Comparison of ENCODE assay signal across 13 mouse cellular contexts in genomic region chr3:27272926-27273745, GRCm38 (mm10). TPM values are rescaled to one million over a fixed set of nuclear protein-coding genes. Genes with fewer than 3 reads are reported as not detected.
DNase-seq lines count a peak whose midpoint lies in the region; ATAC-seq and TF ChIP-seq lines count a peak whose summit lies in the region.
"Had no signal": no experiment of that assay in that cellular context is flagged by ENCODE, and none has a peak within 500 bp of the region (broad histone marks: within the 10 kb centered on the region; RNA-seq: fewer than 3 reads in every experiment).

No protein-coding gene starts in this region.

- no peak for TF ChIP-seq POLR2A in liver, adult 2 months (IDR thresholded peaks at IDR 0.05; ENCODE audit: extremely low read depth, insufficient read depth, low read length)
- no peak for TF ChIP-seq POLR2A in kidney, adult 2 months (IDR thresholded peaks at IDR 0.05; ENCODE audit: low read depth, low read length)

- TF ChIP-seq CTCF in liver, adult 2 months (IDR thresholded peaks at IDR 0.05; ENCODE audit: low read depth, low read length) = no peak
- TF ChIP-seq CTCF in kidney, adult 2 months (conservative IDR thresholded peaks at IDR 0.05; ENCODE audit: insufficient read depth, insufficient read length, low read depth, low read length) = no peak

- no peaks in the 10 kb centered on the region for H3K27me3 ChIP-seq in liver, adult 2 months (ENCODE audit: control insufficient read depth, insufficient read depth, low read length)
- H3K27me3 ChIP-seq in liver, embryonic 11.5 days (replicated peaks; ENCODE audit: control insufficient read depth, insufficient read depth, low read length) = no peaks in the 10 kb centered on the region
- H3K27me3 ChIP-seq in embryonic facial prominence, embryonic 10.5 days (replicated peaks; ENCODE audit: low read depth, poor library complexity, severe bottlenecking) = no peaks in the 10 kb centered on the region
- H3K27me3 ChIP-seq in kidney, adult 2 months (replicated peaks; ENCODE audit: control insufficient read depth, insufficient read depth, low read length) = no peaks in the 10 kb centered on the region
- H3K27me3 ChIP-seq: embryonic facial prominence, embryonic 13.5 days had no signal

- peak overlapping the region; percentile 57 for H3K27ac ChIP-seq in liver, adult 2 months (replicated peaks; ENCODE audit: insufficient read depth, low read depth, low read length)
- no peak overlapping the region for H3K27ac ChIP-seq in liver, embryonic 11.5 days (ENCODE audit: low read depth, low read length)
- H3K27ac ChIP-seq in embryonic facial prominence, embryonic 10.5 days (replicated peaks) = 0 out of 2 replicates have a peak overlapping the region, but pooled peaks have one; percentile 19
- peak overlapping the region; percentile 98 for H3K27ac ChIP-seq in kidney, adult 2 months (ENCODE audit: insufficient read depth, low read depth, low read length)
- H3K27ac ChIP-seq: embryonic facial prominence, embryonic 13.5 days; layer of hippocampus, adult 2 months had no signal

- peak overlapping the region; percentile 49 for H3K9ac ChIP-seq in liver, adult 2 months (ENCODE audit: low read depth, low read length)
- H3K9ac ChIP-seq in liver, embryonic 11.5 days (ENCODE audit: low read depth, low read length) = no peak overlapping the region
- H3K9ac ChIP-seq: embryonic facial prominence, embryonic 13.5 days had no signal

- H3K4me3 ChIP-seq in liver, adult 2 months (ENCODE audit: insufficient read depth, low read depth, low read length) = no peak overlapping the region
- H3K4me3 ChIP-seq in liver, embryonic 11.5 days (ENCODE audit: low read depth, low read length) = no peak overlapping the region
- H3K4me3 ChIP-seq in embryonic facial prominence, embryonic 10.5 days = no peak overlapping the region
- H3K4me3 ChIP-seq in kidney, adult 2 months (ENCODE audit: insufficient read depth, low read depth, low read length) = no peak overlapping the region
- H3K4me3 ChIP-seq: embryonic facial prominence, embryonic 13.5 days; layer of hippocampus, adult 2 months had no signal

- no peak for ATAC-seq in liver, embryonic 11.5 days (replicated peaks; ENCODE audit: low FRiP score)

- H3K9me3 ChIP-seq in liver, embryonic 11.5 days (ENCODE audit: control insufficient read depth, low read length) = no peaks in the 10 kb centered on the region
- no peaks in the 10 kb centered on the region for H3K9me3 ChIP-seq in embryonic facial prominence, embryonic 10.5 days
- H3K9me3 ChIP-seq: embryonic facial prominence, embryonic 13.5 days had no signal

- DNase-seq in liver, adult 2 months (ENCODE audit: extremely low read depth, low read depth, low spot score) = peak; percentile 37
- DNase-seq in liver, embryonic 11.5 days (ENCODE audit: low spot score) = no peak
- DNase-seq in embryonic facial prominence, embryonic 10.5 days (ENCODE audit: low spot score) = no peak
- peak; percentile 91 for DNase-seq in kidney, adult 2 months
- peak; percentile 77 for DNase-seq in retina, embryonic 14.5 days (ENCODE audit: low spot score)
- no peak for DNase-seq in spleen, postnatal 36 days (ENCODE audit: low spot score in 2 of 2)
- no peak for DNase-seq in thymus, postnatal 0 days (ENCODE audit: low spot score)
- DNase-seq in layer of hippocampus, adult 11-12 months (ENCODE audit: low spot score) = no peak
- DNase-seq: adrenal gland, postnatal 14 days; cerebellum, adult 18-20 months; thymus, postnatal 36 days had no signal

- WGBS in liver, adult 2 months = 31% methylated on average over 7 of the region's 7 CpGs
- 47% methylated on average over 7 of the region's 7 CpGs for WGBS in liver, embryonic 11.5 days
- WGBS in embryonic facial prominence, embryonic 10.5 days = 22% methylated on average over 7 of the region's 7 CpGs
- 11% methylated on average over 7 of the region's 7 CpGs for WGBS in kidney, adult 2 months

- peaks cover 16% of the 10 kb centered on the region for H3K4me1 ChIP-seq in liver, adult 2 months (ENCODE audit: control insufficient read depth, insufficient read depth, low read length)
- H3K4me1 ChIP-seq in liver, embryonic 11.5 days (replicated peaks; ENCODE audit: control insufficient read depth, insufficient read depth, low read length) = no peaks in the 10 kb centered on the region
- peaks cover 10% of the 10 kb centered on the region; the same call in 1 of the 2 replicates for H3K4me1 ChIP-seq in embryonic facial prominence, embryonic 10.5 days
- H3K4me1 ChIP-seq in kidney, adult 2 months (ENCODE audit: control insufficient read depth, insufficient read depth, low read length) = peaks cover 23% of the 10 kb centered on the region
- H3K4me1 ChIP-seq: embryonic facial prominence, embryonic 13.5 days had no signal

- H3K79me2 ChIP-seq in liver, adult 2 months (ENCODE audit: control insufficient read depth, insufficient read depth, low read length) = no peaks in the 10 kb centered on the region

- no peak overlapping the region for H3K4me2 ChIP-seq in liver, embryonic 11.5 days
- H3K4me2 ChIP-seq: embryonic facial prominence, embryonic 13.5 days had no signal

- no peaks in the 10 kb centered on the region for H3K36me3 ChIP-seq in liver, adult 2 months (ENCODE audit: control insufficient read depth, insufficient read depth, low read length)
- H3K36me3 ChIP-seq in liver, embryonic 11.5 days (ENCODE audit: control insufficient read depth, insufficient read depth, low read length) = no peaks in the 10 kb centered on the region
- H3K36me3 ChIP-seq in embryonic facial prominence, embryonic 10.5 days (replicated peaks) = no peaks in the 10 kb centered on the region
- no peaks in the 10 kb centered on the region for H3K36me3 ChIP-seq in kidney, adult 2 months (ENCODE audit: control insufficient read depth, insufficient read depth, low read length)
- H3K36me3 ChIP-seq: embryonic facial prominence, embryonic 13.5 days had no signal

RNA-seq across cellular contexts. Expression of gene Tnfsf10, which starts 43.7 kb away (rescaled TPM):
- 3.9 and 5.0 TPM in 2 replicates for total RNA-seq in liver, adult 2 months (2014; rRNA removed)
- 1.1 and 2.2 TPM in 2 replicates for polyA plus RNA-seq in liver, adult 2 months (2012; rRNA removed)
- polyA plus RNA-seq in liver, embryonic 11.5 days (2014; fragmentation: Nextera tagmentation; extraction: Ambion mirVana) = 0.03 and 0.05 TPM in 2 replicates
- polyA plus RNA-seq in embryonic facial prominence, embryonic 10.5 days (2016; fragmentation: Nextera tagmentation; extraction: Ambion mirVana) = not detected in 2 replicates
- 11.5 and 12.8 TPM in 2 replicates for polyA plus RNA-seq in kidney, adult 2 months (2012; rRNA removed)
- polyA plus RNA-seq in thymus, postnatal 0 days (2015; fragmentation: Nextera tagmentation; extraction: Ambion mirVana) = 2.8 TPM in 2 replicates

Comparison
In these comparisons a context has a peak if more than half of its experiments do, and no peak if none do; other contexts are left out.
1. DNase-seq: peak in liver, adult 2 months (single experiment), kidney, adult 2 months (single experiment) and retina, embryonic 14.5 days (single experiment); none in liver, embryonic 11.5 days (single experiment), embryonic facial prominence, embryonic 10.5 days (single experiment), spleen, postnatal 36 days (0 of 2), thymus, postnatal 0 days (single experiment) and layer of hippocampus, adult 11-12 months (single experiment).